Mouse (Mus musculus) liver, adult 2 months (tissue): ENCODE data around the gene Mcrs1. TPM values are rescaled to one million over a fixed set of nuclear protein-coding genes. Genes with fewer than 3 reads are reported as not detected.

ENCODE experiments used
- DNase-seq: peaks from one replicate; pipeline ENCODE4 v3.0.0-alpha.2; 2011; ENCODE audit warnings: low read depth, low spot score; ENCODE audit errors: extremely low read depth
- H3K27ac ChIP-seq: fragments of 200-500 bp; replicated peaks from 2 replicates; pipeline ENCODE4 v1.5.1; 2012; ENCODE audit warnings: low read depth, mild to moderate bottlenecking, control low read depth, inconsistent platforms, low read length; ENCODE audit not compliant: insufficient read depth
- H3K27me3 ChIP-seq: fragments of 200-500 bp; 2 replicates; pipeline ENCODE4 v1.6.1; 2012; ENCODE audit warnings: mild to moderate bottlenecking, moderate library complexity, low read length, inconsistent platforms; ENCODE audit not compliant: control insufficient read depth, insufficient read depth
- H3K36me3 ChIP-seq: fragments of 200-500 bp; 2 replicates; pipeline ENCODE4 v1.6.1; 2012; ENCODE audit warnings: low read length, inconsistent platforms; ENCODE audit not compliant: control insufficient read depth, insufficient read depth
- H3K4me1 ChIP-seq: fragments of 200-500 bp; 2 replicates; pipeline ENCODE4 v1.6.1; 2011; ENCODE audit warnings: low read length; ENCODE audit not compliant: control insufficient read depth, insufficient read depth
- H3K4me3 ChIP-seq: fragments of 200-500 bp; 2 replicates; pipeline ENCODE4 v1.5.1; 2011; ENCODE audit warnings: low read depth, mild to moderate bottlenecking, control low read depth, low read length, moderate library complexity; ENCODE audit not compliant: insufficient read depth
- H3K79me2 ChIP-seq: fragments of 200-500 bp; 2 replicates; pipeline ENCODE4 v1.6.1; 2012; ENCODE audit warnings: inconsistent platforms, mild to moderate bottlenecking, low read length, moderate library complexity; ENCODE audit not compliant: control insufficient read depth, insufficient read depth
- H3K9ac ChIP-seq: fragments of 200-500 bp; 2 replicates; pipeline ENCODE4 v1.6.1; 2012; ENCODE audit warnings: low read depth, mild to moderate bottlenecking, control low read depth, inconsistent platforms, low read length
- CTCF ChIP-seq: fragments of 200-500 bp; IDR thresholded peaks from 2 replicates; pipeline ENCODE4 v1.5.1; 2011; ENCODE audit warnings: low read depth, low read length, control low read depth
- POLR2A ChIP-seq: fragments of 200-500 bp; IDR thresholded peaks from 2 replicates; pipeline ENCODE4 v1.6.1; 2011; ENCODE audit warnings: low read length, control low read depth; ENCODE audit not compliant: insufficient read depth; ENCODE audit errors: extremely low read depth
- WGBS: fragments of 180-500 bp; shearing (Covaris S2); methylation state at CpG from one replicate; pipeline ENCODE4 v1.1.7; 2018; 5-methylcytosine and 5-hydroxymethylcytosine counted together
- polyA plus RNA-seq: library from polyadenylated mRNA; depleted of rRNA; stranded (reverse); fragments of >200 nt; gene quantifications from 2 replicates; pipeline ENCODE4 v1.2.3, GENCODE M21; 2012
- total RNA-seq: library from RNA; depleted of rRNA; stranded (reverse); fragments of >200 nt; gene quantifications from 2 replicates; pipeline ENCODE4 v1.2.3, GENCODE M21; 2014

The Mcrs1 gene
- total and polyA plus RNA-seq, 2 experiments: 10.8 to 15.0 TPM

- DNase-seq: no peak
- no peaks in the 10 kb centered on the region for H3K79me2 ChIP-seq
- 81% methylated on average over 11 of the region's 11 CpGs for WGBS
- no peak overlapping the region for H3K27ac ChIP-seq
- H3K9ac ChIP-seq: no peak overlapping the region
- H3K4me3 ChIP-seq: no peak overlapping the region
- H3K4me1 ChIP-seq: no peaks in the 10 kb centered on the region
- no peaks in the 10 kb centered on the region; the same call in 1 of the 2 replicates for H3K36me3 ChIP-seq
- no peaks in the 10 kb centered on the region for H3K27me3 ChIP-seq
- no peak for TF ChIP-seq POLR2A
- no peak for TF ChIP-seq CTCF
These were observed 35.9 kb downstream of the Mcrs1 start for GRCm38 (mm10) chr15:99215741-99216463.

DNA sequence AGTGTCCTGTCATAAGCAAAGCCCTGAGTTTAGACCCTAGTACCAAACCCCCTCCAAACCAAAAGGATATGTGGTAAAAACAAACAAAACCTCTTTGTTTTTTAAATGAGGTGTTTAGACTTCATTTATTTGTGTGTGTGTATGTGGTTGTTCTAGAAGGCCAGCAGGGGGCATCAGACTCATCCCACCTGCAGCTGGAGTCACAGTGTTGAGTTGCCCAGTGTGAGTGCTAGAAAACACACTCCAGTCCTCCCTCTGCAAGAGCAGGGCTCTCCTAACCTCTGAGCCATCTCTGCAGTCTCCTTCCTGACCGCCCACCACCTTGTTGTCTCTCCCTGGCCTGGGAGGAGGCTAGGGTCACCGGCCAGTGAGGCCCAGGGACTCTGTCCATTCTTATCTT, 36.8 kb downstream of the Mcrs1 start:
- Histone ChIP-seq H3K27ac (no peak overlapping the region), H3K27me3 (no peaks in the 10 kb centered on the region), H3K9ac (no peak overlapping the region), H3K36me3 (peaks cover 2% of the 10 kb centered on the region; the same call in 1 of the 2 replicates), H3K4me1 (no peaks in the 10 kb centered on the region), H3K79me2 (no peaks in the 10 kb centered on the region), H3K4me3 (no peak overlapping the region)
- DNase-seq: peak; percentile 41
- TF ChIP-seq CTCF: peak; percentile 66
- TF ChIP-seq POLR2A: no peak
- WGBS: 84% methylated on average over 2 of the region's 2 CpGs

- H3K79me2 ChIP-seq: no peaks in the 10 kb centered on the region
- H3K4me3 ChIP-seq: no peak overlapping the region
- DNase-seq: no peak
- no peak for TF ChIP-seq POLR2A
- TF ChIP-seq CTCF: no peak
- H3K27me3 ChIP-seq: no peaks in the 10 kb centered on the region
- H3K36me3 ChIP-seq: peaks cover 5% of the 10 kb centered on the region; the same call in 1 of the 2 replicates
- WGBS: 91% methylated on average over 10 of the region's 10 CpGs
- no peak overlapping the region for H3K27ac ChIP-seq
- H3K4me1 ChIP-seq: no peaks in the 10 kb centered on the region
- no peak overlapping the region for H3K9ac ChIP-seq
These were observed 38.6 kb downstream of the Mcrs1 start for GRCm38 (mm10) chr15:99213183-99213582.

- H3K4me3 ChIP-seq: no peak overlapping the region
- no peaks in the 10 kb centered on the region for H3K79me2 ChIP-seq
- TF ChIP-seq CTCF (no peak), POLR2A (no peak)
- H3K9ac ChIP-seq: no peak overlapping the region
- WGBS: 94% methylated on average over 8 of the region's 8 CpGs
- H3K27me3 ChIP-seq: no peaks in the 10 kb centered on the region
- no peaks in the 10 kb centered on the region for H3K4me1 ChIP-seq
- no peak overlapping the region for H3K27ac ChIP-seq
- peaks cover 11% of the 10 kb centered on the region for H3K36me3 ChIP-seq
- no peak for DNase-seq
These were observed 45.8 kb downstream of the Mcrs1 start for GRCm38 (mm10) chr15:99205959-99206358.

DNA sequence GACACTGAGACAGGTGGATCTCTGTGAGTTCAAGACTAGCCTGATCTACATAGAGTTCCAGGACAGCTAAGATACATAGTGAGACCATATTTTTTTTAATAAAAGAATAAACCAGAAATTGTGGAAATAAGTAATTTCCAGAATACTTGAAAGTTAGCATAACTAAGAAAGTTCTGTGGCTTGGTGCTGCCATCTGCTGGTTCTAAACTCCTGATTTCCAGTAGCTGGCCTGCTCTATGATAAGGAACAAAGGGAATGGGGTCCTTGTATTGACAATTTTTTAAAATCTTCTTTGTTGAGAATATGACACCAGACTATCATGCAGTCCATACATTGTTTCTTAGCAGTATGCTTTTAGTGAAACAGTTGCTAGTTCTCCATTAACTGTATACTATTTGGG, 53.0 kb downstream of the Mcrs1 start:
- Histone ChIP-seq H3K4me1 (no peaks in the 10 kb centered on the region), H3K79me2 (no peaks in the 10 kb centered on the region), H3K27me3 (no peaks in the 10 kb centered on the region), H3K4me3 (no peak overlapping the region), H3K9ac (no peak overlapping the region), H3K27ac (no peak overlapping the region), H3K36me3 (no peaks in the 10 kb centered on the region)
- peak; percentile 7 for DNase-seq
- TF ChIP-seq CTCF (0 out of 2 replicates have a peak, but pooled peaks have one; percentile 4), POLR2A (no peak)

DNA sequence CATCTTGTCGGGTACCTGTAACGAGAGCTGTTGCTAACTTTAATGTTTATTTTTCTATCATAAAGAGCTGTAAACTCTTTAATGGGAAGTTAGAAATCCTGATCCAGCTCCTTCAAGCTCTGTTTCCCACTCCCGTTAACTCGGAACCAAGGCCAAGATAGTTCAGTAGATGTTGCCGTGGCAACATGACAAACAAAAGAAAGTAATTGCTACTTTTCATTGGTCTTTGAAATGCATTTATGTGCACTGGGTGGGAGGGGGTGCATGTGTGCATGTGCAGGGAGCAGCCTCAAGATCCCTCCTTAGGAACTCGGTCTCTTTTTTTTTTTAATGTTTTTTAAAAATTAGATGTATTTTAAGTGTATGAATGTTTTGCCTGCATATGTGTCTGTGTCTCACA, 56.7 kb downstream of the Mcrs1 start:
- TF ChIP-seq POLR2A (no peak), CTCF (no peak)

More for the DNA sequence above, 56.7 kb downstream of the Mcrs1 start:
- DNase-seq: no peak
- H3K4me3 ChIP-seq: no peak overlapping the region
- H3K27me3 ChIP-seq: no peaks in the 10 kb centered on the region
- no peak overlapping the region for H3K27ac ChIP-seq
- no peaks in the 10 kb centered on the region for H3K4me1 ChIP-seq
- H3K9ac ChIP-seq: no peak overlapping the region
- H3K79me2 ChIP-seq: no peaks in the 10 kb centered on the region
- 88% methylated on average over 6 of the region's 6 CpGs for WGBS
- H3K36me3 ChIP-seq: no peaks in the 10 kb centered on the region; the same call in 1 of the 2 replicates
